Mouse (Mus musculus): ENCODE measurements around the gene Gm10720. TPM values are rescaled to one million over a fixed set of nuclear protein-coding genes. Genes with fewer than 3 reads are reported as not detected.

Gm10720 gene
- not detected in 2 replicates for polyA plus RNA-seq (2015; fragmentation: Nextera tagmentation; extraction: Ambion mirVana)

DNA sequence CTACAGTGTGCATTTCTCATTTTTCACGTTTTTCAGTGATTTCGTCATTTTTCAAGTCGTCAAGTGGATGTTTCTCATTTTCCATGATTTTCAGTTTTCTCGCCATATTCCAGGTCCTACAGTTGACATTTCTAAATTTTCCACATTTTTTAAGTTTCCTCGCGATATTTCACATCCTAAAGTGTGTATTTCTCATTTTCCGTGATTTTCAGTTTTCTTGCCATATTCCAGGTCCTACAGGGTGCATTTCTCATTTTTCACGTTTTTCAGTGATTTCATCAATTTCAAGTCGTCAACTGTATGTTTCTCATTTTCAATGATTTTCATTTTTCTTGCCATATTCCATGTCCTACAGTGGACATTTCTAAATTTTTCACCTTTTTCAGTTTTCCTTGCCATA lies at the start of gene Gm10720:
Gene Gm10720, plus strand, starts transcription at position 301 of the 400 bp plus-strand sequence.

DNA sequence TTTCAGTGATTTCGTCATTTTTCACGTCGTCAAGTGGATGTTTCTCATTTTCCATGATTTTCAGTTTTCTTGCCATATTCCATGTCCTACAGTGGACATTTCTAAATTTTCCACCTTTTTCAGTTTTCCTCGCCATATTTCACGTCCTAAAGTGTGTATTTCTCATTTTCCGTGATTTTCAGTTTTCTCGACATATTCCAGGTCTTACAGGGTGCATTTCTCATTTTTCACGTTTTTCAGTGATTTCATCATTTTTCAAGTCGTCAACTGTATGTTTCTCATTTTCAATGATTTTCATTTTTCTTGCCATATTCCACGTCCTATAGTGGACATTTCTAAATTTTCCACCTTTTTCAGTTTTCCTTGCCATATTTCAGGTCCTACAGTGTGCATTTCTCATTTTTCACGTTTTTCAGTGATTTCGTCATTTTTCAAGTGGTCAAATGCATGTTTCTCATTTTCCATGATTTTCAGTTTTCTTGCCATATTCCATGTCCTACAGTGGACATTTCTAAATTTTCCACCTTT lies 14.9 kb upstream of the Gm10720 start, which contains the start of gene Gm10722:
Gene Gm10722, plus strand, starts transcription at position 478 of the 528 bp plus-strand sequence.

DNA sequence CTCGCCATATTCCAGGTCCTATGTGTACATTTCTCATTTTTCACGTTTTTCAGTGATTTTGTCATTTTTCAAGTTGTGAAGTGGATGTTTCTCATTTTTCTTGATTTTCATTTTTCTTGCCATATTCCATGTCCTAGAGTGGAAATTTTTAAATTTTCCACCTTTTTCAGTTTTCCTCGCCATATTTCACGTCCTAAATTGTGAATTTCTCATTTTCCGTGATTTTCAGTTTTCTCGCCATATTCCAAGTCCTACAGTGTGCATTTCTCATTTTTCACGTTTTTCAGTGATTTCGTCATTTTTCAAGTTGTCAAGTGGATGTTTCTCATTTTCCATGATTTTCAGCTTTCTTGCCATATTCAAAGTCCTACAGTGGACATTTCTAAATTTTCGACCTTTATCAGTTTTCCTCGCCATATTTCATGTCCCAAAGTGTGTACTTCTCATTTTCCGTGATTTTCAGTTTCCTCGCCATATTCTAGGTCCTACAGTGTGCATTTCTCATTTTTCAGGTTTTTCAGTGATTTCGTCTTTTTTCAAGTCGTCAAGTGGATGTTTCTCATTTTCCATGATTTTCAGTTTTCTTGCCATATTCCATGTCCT lies 12.6 kb upstream of the Gm10720 start, which contains the start of gene Gm11168:
Gene Gm11168, plus strand, starts transcription at position 553 of the 603 bp plus-strand sequence.

DNA sequence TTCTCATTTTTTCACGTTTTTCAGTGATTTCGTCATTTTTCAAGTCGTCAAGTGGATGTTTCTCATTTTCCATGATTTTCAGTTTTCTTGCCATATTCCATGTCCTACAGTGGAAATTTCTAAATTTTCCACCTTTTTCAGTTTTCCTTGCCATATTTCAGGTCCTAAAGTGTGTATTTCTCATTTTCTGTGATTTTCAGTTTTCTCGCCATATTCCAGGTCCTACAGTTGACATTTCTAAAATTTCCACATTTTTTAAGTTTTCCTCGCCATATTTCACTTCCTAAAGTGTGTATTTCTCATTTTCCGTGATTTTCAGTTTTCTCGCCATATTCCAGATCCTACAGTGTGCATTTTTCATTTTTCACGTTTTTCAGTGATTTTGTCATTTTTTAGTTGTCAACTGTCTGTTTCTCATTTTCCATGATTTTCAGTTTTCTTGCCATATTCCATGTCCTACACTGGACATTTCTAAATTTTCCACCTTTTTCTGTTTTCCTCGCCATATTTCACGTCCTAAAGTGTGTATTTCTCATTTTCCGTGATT lies 2.6 kb upstream of the Gm10720 start, which contains the start of gene Gm10721:
Gene Gm10721, plus strand, starts transcription at position 408 of the 547 bp plus-strand sequence.

DNA sequence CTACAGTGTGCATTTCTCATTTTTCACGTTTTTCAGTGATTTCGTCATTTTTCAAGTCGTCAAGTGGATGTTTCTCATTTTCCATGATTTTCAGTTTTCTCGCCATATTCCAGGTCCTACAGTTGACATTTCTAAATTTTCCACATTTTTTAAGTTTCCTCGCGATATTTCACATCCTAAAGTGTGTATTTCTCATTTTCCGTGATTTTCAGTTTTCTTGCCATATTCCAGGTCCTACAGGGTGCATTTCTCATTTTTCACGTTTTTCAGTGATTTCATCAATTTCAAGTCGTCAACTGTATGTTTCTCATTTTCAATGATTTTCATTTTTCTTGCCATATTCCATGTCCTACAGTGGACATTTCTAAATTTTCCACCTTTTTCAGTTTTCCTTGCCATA lies 1.7 kb downstream of the Gm10720 start, which contains the start of gene Gm10719:
Gene Gm10719, plus strand, starts transcription at position 301 of the 400 bp plus-strand sequence.

DNA sequence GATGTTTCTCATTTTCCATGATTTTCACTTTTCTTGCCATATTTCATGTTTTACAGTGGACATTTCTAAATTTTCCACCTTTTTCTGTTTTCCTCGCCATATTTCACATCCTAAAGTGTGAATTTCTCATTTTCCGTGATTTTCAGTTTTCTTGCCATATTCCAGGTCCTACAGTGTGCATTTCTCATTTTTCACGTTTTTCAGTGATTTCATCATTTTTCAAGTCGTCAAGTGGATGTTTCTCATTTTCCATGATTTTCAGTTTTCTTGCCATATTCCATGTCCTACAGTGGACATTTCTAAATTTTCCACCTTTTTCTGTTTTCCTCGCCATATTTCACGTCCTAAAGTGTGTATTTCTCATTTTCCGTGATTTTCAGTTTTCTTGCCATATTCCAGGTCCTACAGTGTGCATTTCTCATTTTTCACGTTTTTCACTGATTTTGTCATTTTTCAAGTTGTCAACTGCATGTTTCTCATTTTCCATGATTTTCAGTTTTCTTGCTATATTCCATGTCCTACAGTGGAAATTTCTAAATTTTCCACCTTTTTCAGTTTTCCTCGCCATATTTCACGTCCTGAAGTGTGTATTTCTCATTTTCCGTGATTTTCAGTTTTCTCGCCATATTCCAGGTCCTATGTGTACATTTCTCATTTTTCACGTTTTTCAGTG lies 8.0 kb downstream of the Gm10720 start, which contains the start of gene Gm10718:
Gene Gm10718, plus strand, starts transcription at position 236 of the 673 bp plus-strand sequence.

DNA sequence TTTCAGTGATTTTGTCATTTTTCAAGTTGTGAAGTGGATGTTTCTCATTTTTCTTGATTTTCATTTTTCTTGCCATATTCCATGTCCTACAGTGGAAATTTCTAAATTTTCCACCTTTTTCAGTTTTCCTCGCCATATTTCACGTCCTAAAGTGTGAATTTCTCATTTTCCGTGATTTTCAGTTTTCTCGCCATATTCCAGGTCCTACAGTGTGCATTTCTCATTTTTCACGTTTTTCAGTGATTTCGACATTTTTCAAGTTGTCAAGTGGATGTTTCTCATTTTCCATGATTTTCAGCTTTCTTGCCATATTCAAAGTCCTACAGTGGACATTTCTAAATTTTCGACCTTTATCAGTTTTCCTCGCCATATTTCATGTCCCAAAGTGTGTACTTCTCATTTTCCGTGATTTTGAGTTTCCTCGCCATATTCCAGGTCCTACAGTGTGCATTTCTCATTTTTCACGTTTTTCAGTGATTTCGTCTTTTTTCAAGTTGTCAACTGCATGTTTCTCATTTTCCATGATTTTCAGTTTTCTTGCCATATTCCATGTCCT lies 9.5 kb downstream of the Gm10720 start, which contains the start of gene Gm10717:
Gene Gm10717, plus strand, starts transcription at position 506 of the 556 bp plus-strand sequence.

DNA sequence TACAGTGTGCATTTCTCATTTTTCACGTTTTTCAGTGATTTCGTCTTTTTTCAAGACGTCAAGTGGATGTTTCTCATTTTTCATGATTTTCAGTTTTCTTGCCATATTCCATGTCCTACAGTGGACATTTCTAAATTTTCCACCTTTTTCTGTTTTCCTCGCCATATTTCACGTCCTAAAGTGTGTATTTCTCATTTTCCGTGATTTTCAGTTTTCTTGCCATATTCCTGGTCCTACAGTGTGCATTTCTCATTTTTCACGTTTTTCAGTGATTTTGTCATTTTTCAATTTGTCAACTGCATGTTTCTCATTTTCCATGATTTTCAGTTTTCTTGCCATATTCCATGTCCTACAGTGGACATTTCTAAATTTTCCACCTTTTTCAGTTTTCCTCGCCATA lies 18.8 kb downstream of the Gm10720 start, which contains the start of gene Gm17535:
Gene Gm17535, plus strand, starts transcription at position 301 of the 400 bp plus-strand sequence.

DNA sequence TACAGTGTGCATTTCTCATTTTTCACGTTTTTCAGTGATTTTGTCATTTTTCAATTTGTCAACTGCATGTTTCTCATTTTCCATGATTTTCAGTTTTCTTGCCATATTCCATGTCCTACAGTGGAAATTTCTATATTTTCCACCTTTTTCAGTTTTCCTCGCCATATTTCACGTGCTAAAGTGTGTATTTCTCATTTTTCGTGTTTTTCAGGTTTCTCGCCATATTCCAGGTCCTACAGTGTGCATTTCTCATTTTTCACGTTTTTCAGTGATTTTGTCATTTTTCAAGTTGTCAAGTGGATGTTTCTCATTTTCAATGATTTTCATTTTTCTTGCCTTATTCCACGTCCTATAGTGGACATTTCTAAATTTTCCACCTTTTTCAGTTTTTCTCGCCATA lies 21.1 kb downstream of the Gm10720 start, which contains the start of gene Gm10715:
Gene Gm10715, plus strand, starts transcription at position 301 of the 400 bp plus-strand sequence.

Small RNA genes lying within 50 kb of the gene (microRNA-seq; reads per million reads assigned to microRNA genes)
- gene Mir101c = not detected

Other genes with a start within 250 kb of the Gm10720 start
- not detected in 2 replicates for gene Gm10722, start 14.7 kb upstream of the Gm10720 start, polyA plus RNA-seq (2015; fragmentation: Nextera tagmentation; extraction: Ambion mirVana)
- not detected in 2 replicates for gene Gm11168, start 12.3 kb upstream of the Gm10720 start, polyA plus RNA-seq (2015; fragmentation: Nextera tagmentation; extraction: Ambion mirVana)
- not detected in 2 replicates for gene Gm10721, start 2.5 kb upstream of the Gm10720 start, polyA plus RNA-seq (2015; fragmentation: Nextera tagmentation; extraction: Ambion mirVana)
- gene Gm10719, start 1.8 kb downstream of the Gm10720 start, polyA plus RNA-seq (2015; fragmentation: Nextera tagmentation; extraction: Ambion mirVana) = 0.38 TPM in 1 of 2 replicates, not detected in the other
- gene Gm10718, start 7.9 kb downstream of the Gm10720 start, polyA plus RNA-seq (2015; fragmentation: Nextera tagmentation; extraction: Ambion mirVana) = 0.36 TPM in 1 of 2 replicates, not detected in the other
- 0.41 TPM in 1 of 2 replicates, not detected in the other for gene Gm10717, start 9.8 kb downstream of the Gm10720 start, polyA plus RNA-seq (2015; fragmentation: Nextera tagmentation; extraction: Ambion mirVana)
- not detected in 2 replicates for gene Gm17535, start 18.9 kb downstream of the Gm10720 start, polyA plus RNA-seq (2015; fragmentation: Nextera tagmentation; extraction: Ambion mirVana)
- gene Gm10715, start 21.2 kb downstream of the Gm10720 start, polyA plus RNA-seq (2015; fragmentation: Nextera tagmentation; extraction: Ambion mirVana) = not detected in 2 replicates